Mouse (Mus musculus): ENCODE measurements at regions not wholly inside any gene's neighbourhood (a gene's known extent, or its start where the extent isn't known, plus 50 kb on each side); places are given as distances from the start of the nearest gene placed in this dataset.
"Not testable (repeated sequence)": the region's sequence is repeated elsewhere in the genome, so short reads cannot be mapped to it uniquely, and the experiment has no call there.

- no peak for DNase-seq
Measured at GRCm38 (mm10) chr2:78598039-78598438, 269.9 kb upstream of the Ube2e3 start.

DNA sequence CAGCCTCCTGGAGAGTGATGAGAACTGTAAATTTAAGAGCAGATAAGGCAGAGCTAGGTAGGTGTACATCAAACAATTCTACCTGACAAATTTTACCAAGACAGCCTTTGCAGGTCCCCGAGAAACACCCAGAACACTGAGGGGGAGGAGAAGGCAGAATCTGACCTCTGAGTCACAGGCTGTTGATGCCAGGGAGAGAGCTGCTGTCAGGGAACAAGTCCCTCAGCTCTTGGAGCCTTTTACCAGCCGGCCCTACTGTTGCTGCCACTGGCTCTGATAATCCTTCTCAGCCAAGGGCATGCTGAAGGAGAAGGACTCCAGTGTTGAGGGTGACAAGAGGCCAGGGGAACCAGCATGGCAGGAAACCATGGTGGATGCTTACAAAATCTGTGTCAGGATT is 271.7 kb upstream of the Ube2e3 start:
- DNase-seq: no peak

DNA sequence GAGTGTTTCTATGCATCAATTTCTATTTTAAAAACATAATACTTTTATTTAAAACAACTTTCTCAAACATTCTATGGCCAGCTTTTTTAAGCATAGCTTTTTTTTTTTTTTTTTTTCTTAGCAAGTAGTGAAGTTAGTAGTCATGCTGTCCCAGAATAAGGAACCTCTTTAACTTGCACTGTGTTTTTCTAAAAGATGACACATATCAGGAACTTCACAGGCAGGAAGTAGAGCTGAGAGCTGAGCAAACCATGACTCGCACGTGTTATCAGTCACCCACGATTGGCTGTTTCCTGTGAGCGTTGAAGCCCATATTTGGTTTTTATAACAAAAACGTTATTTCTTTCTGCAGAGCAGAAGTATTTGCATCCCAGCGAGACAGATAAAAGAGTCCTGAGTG is 287.9 kb upstream of the Ube2e3 start:
- no peak for DNase-seq

DNA sequence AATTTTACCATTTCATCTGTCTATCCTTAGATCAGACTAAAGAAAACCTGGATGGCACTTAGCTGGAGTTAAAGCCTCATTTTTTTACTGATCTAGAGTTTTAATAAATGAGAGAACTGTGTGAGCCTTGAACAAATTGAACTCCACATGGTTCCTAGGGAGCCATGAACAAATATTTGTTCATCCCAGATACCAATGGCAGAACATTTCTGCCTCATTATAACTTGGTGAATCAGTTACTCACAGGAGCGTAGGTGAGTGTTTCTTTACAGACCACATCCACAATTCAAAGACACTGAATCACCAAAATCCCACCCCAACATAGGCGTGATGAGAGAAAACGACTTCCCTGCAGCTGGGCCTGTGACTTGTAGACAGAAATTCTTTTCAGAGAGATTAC is 295.4 kb upstream of the Ube2e3 start:
- no peak for DNase-seq

- DNase-seq: no peak
Measured at GRCm38 (mm10) chr2:78558128-78558527, 309.8 kb upstream of the Ube2e3 start.

DNA sequence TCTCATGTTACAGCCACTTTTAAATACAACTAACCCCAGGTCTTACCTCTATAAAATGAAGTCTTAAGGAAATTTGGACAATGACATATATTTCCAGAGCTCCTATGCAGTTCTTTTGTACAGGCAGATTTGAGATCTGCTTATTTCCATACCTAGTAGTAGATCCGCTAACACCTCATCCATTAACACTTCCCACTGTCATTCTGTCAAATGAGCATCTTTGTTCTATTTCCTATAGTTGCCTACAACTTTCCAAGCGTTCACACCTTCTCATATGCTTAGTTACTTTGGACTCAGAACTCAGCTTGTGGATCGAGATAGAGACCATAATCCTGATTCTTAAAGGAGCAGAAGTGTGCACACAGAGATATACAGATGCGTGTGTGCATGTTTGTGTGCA is 316.8 kb upstream of the Ube2e3 start:
- no peak for DNase-seq

DNA sequence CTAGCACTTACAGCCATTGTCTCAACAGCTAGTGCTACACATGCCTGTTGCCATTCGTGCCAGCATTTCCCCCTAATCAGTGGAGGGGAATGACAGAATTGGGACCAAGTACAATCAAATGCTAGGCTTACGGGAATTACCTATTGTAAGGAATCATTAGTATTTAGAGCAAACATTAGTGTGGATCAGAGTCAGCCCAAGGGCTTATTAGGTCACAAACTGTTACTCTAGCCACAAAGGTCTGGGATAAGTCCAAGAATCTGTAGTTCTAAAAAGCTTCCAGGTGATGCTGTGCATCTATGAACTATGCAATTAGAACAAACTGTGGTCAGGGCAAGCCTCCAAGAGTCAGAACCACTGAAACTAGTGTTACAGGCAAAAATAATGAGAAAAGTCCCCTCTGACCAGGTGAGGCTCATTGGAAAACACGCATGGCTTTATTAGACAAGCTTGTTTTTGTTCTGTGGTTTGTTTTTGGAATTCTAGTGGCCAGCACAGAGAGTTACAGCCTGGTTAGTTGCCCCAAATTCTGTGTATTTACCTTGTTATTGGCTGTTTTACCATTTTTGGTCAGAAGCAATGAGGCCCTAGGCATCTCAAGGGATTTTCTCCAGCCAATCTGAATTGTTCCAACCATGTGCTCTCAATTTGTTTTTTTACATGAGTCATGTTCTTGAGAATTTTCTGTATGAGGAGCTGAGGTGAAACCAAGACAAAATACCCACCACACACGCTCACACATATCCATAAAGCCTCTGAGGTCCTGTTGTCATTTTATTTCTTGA is 319.0 kb upstream of the Ube2e3 start:
- no peak for DNase-seq

GRCm38 (mm10) chr2:78547286-78547685 is 320.6 kb upstream of the Ube2e3 start:
- no peak for DNase-seq

DNA sequence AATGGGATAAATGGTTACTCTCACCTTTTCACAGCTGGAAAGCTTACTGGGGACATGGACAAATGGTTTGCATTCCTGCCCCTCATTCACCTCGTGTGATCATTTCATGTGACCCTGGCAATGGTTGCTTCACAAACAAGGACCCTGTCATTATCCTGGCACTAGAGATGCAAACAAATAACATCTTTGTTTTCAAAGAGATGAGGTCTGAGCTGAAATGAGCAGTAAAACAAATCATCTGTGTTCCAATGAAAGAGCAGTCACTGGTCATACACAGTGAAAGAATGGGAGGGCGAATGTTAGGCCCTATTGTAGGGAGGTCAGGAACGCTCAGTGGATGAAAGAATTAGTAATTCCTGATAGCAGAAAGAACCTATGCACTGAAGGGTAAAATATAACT is 327.5 kb upstream of the Ube2e3 start:
- no peak for DNase-seq

DNA sequence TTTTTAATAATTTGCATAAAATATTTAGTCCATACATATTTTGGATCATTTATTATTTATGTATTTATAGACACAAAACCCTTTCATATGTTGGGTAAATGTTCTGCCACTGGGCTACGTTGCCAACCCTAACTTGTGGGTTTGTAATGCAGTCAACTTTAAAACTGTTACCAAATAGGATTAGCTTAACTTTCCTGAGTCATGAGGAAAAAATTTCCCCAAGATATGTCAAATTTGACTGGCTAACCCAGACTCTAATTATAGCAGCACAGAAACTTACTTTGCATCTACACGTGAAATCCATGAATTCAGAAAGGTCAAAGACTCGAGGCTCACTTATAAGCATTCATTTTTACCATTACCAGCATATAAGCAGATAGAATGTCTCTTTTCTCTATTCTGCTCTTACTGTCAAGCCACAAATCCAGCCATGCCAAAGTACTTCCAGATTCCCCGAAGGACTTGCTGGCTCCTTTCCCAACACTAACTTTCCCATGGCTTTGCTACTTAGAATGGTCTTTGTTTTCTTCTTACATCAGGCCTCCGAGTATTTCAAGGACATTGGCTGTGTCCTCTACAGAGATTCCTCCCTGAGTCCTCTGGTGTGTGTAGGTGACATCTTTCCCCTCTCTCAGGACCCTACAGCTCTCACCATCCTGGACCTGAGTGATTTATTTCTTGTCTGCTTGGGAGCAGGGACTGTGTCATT is 328.2 kb upstream of the Ube2e3 start:
- no peak for DNase-seq

- DNase-seq: no peak
Measured at GRCm38 (mm10) chr2:78537574-78537973, 330.4 kb upstream of the Ube2e3 start.

GRCm38 (mm10) chr2:78533881-78534280 is 334.0 kb upstream of the Ube2e3 start:
- DNase-seq: not testable (repeated sequence)

- DNase-seq: no peak
Measured at GRCm38 (mm10) chr2:78530535-78530934, 337.4 kb upstream of the Ube2e3 start.

DNA sequence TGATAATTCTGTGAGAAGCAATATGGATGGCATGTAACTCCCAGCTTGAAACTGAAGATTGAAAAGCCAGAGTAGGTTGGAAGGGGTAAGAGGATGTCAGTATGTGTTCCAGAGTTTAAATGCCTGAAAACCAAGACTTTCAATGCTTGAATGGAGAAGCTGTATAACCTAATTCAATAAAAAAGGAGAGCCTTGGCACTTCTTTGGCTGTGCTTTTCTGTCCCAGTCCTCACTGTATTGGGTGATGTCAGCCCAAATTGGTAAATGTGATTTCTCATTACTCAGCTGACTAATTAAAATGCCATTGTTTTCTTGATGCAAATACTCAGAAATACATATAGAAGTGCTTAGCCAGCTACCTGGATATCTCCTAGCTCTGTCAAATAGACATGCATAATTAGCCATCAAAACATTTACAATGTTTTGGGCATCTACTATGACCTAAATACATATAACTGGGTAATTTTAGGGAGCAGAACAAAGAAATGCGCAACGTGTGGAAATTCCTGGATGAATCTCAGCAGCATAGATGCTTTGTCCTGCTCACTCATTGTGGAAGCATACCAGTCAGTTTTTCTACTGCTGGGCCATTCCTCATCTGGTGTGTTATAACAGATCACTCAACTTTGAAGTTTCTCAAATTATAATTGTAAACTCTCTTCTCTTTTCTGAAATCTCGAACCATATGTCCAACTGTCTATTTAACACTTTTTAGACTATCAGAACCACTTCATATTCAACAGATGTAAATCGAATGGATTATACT is 347.5 kb upstream of the Ube2e3 start:
- no peak for DNase-seq

GRCm38 (mm10) chr2:78493115-78493514 is 374.8 kb upstream of the Ube2e3 start:
- DNase-seq: no peak

- DNase-seq: no peak
Measured at GRCm38 (mm10) chr2:78480036-78480435, 387.9 kb upstream of the Ube2e3 start.

GRCm38 (mm10) chr2:78459444-78459843 is 408.5 kb upstream of the Ube2e3 start:
- DNase-seq: no peak

GRCm38 (mm10) chr2:78453411-78453810 is 414.5 kb upstream of the Ube2e3 start:
- no peak for DNase-seq

GRCm38 (mm10) chr2:78436816-78437215 is 431.1 kb upstream of the Ube2e3 start:
- no peak for DNase-seq

- DNase-seq: no peak
Measured at GRCm38 (mm10) chr2:78435071-78435470, 432.9 kb upstream of the Ube2e3 start.

GRCm38 (mm10) chr2:78427659-78428336 is 440.1 kb upstream of the Ube2e3 start:
- DNase-seq: no peak

- no peak for DNase-seq
Measured at GRCm38 (mm10) chr2:78418561-78419338, 449.2 kb upstream of the Ube2e3 start.
